In the genomic region with DNA sequence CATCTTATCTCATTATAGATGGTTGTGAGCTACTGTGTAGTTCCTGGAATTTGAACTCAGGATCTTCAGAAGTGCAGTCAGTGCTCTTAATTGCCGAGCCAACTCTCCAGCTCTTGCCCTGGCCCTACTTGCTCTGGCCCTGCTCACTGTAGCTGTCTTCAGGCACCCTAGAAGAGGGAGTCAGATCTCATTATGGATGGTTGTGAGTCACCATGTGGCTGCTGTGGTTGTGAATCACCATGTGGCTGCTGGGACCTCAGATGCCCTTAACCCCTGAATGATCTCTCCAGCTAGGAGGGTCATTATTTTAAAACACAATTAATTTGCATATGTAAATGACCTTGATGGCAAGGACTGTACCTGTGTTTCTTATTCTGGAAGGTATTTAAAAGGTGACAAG, we compare ENCODE assay signal across 16 mouse cellular contexts.
A peak's percentile ranks its signal among the peaks of the same experiment; 100 is the strongest.
DNase-seq lines count a peak whose midpoint lies in the region.
"Had no signal": no experiment of that assay in that cellular context is flagged by ENCODE, and none has a peak within 500 bp of the region (broad histone marks: within the 10 kb centered on the region; RNA-seq: fewer than 3 reads in every experiment).

No protein-coding gene starts in this region.

- DNase-seq in 3134 (ENCODE audit: extremely low read depth, insufficient read length, low spot score) (peak; percentile 35), 3T3-L1 (ENCODE audit: low read depth, low spot score) (peak; percentile 52), NIH3T3 (ENCODE audit: low read depth) (peak; percentile 3)
- peak; percentile 58 to 62 for DNase-seq in adrenal gland, postnatal 36 days
- no peak for DNase-seq in cerebellum, adult 11 months
- DNase-seq in heart, postnatal 10 days, result no peak
- DNase-seq in gastrocnemius, adult 18-20 months (ENCODE audit: low spot score), result no peak
- DNase-seq in right cerebral cortex, adult 2 months (ENCODE audit: low spot score in 2 of 2), result no peak
- DNase-seq: cerebellum, adult 11-12 months; cerebellum, postnatal 36 days; forebrain, postnatal 0 days; gastrocnemius, postnatal 10 days; heart, adult 2 months; lung, embryonic 14.5 days; retina, postnatal 1 day; thymus, adult 18-20 months had no signal

- intact Hi-C loops in heart, postnatal 10 days (cut with DNase I), result no loop called here

Comparison
In these comparisons a context has a peak if more than half of its experiments do, and no peak if none do; other contexts are left out.
1. DNase-seq: peak in 3134 (single experiment), 3T3-L1 (single experiment), NIH3T3 (single experiment) and adrenal gland, postnatal 36 days (2 of 2); none in cerebellum, adult 11 months (single experiment), heart, postnatal 10 days (0 of 2), gastrocnemius, adult 18-20 months (single experiment) and right cerebral cortex, adult 2 months (0 of 2).